Mouse (Mus musculus) mouse embryonic stem cell (cell line): ENCODE measurements around the gene Gm1604a.
"Not testable (repeated sequence)": the region's sequence is repeated elsewhere in the genome, so short reads cannot be mapped to it uniquely, and the experiment has no call there.

Experiments used
- in situ Hi-C, 2 experiments: fragments of 300-500 bp; cut with MboI; formaldehyde crosslinking; loops; 1 replicate in 1 of 2; 3 replicates in 1 of 2; pipeline ENCODE4 v1.14.3; 2019 to 2020; ENCODE audit warnings: low sequenced_read_pairs in 2 of 2, low pct_unique_long_range_greater_than_20kb in 1 of 2, mixed read lengths in 1 of 2; ENCODE audit not compliant: unreplicated experiment in 1 of 2

Gm1604a gene

GRCm38 (mm10) chr17:7030622-7031174 is 5.3 kb downstream of the Gm1604a start:
- in situ Hi-C loops = not testable (repeated sequence)

GRCm38 (mm10) chr17:7033192-7034166 is 8.1 kb downstream of the Gm1604a start:
- in situ Hi-C loops = not testable (repeated sequence)

- in situ Hi-C loops = not testable (repeated sequence)
Measured at GRCm38 (mm10) chr17:7068997-7069539, 43.7 kb downstream of the Gm1604a start.

GRCm38 (mm10) chr17:7069561-7070240 is 44.3 kb downstream of the Gm1604a start:
- in situ Hi-C loops = not testable (repeated sequence)

GRCm38 (mm10) chr17:7074494-7074893 is 49.1 kb downstream of the Gm1604a start:
- in situ Hi-C loops = not testable (repeated sequence)

- in situ Hi-C loops = not testable (repeated sequence)
Measured at GRCm38 (mm10) chr17:7075519-7075918, 50.2 kb downstream of the Gm1604a start.

GRCm38 (mm10) chr17:7079558-7079957 is 54.2 kb downstream of the Gm1604a start:
- in situ Hi-C loops = not testable (repeated sequence)

GRCm38 (mm10) chr17:7084523-7084922 is 59.2 kb downstream of the Gm1604a start:
- in situ Hi-C loops = not testable (repeated sequence)

- in situ Hi-C loops = not testable (repeated sequence)
Measured at GRCm38 (mm10) chr17:7085469-7086168, 60.3 kb downstream of the Gm1604a start.

GRCm38 (mm10) chr17:7086836-7087235 is 61.5 kb downstream of the Gm1604a start:
- in situ Hi-C loops = not testable (repeated sequence)

- in situ Hi-C loops = not testable (repeated sequence)
Measured at GRCm38 (mm10) chr17:7097835-7098519, 72.6 kb downstream of the Gm1604a start.

GRCm38 (mm10) chr17:7099096-7099495 is 73.7 kb downstream of the Gm1604a start:
- in situ Hi-C loops = not testable (repeated sequence)

- in situ Hi-C loops = not testable (repeated sequence)
Measured at GRCm38 (mm10) chr17:7102945-7103344, 77.6 kb downstream of the Gm1604a start.

GRCm38 (mm10) chr17:7111658-7112057 is 86.3 kb downstream of the Gm1604a start:
- in situ Hi-C loops = not testable (repeated sequence)

GRCm38 (mm10) chr17:7116265-7116664 is 90.9 kb downstream of the Gm1604a start:
- in situ Hi-C loops = not testable (repeated sequence)

- in situ Hi-C loops = not testable (repeated sequence)
Measured at GRCm38 (mm10) chr17:7120835-7121234, 95.5 kb downstream of the Gm1604a start.

- in situ Hi-C loops = not testable (repeated sequence)
Measured at GRCm38 (mm10) chr17:7122554-7122953, 97.2 kb downstream of the Gm1604a start.

- in situ Hi-C loops = not testable (repeated sequence)
Measured at GRCm38 (mm10) chr17:7126475-7126874, 101.1 kb downstream of the Gm1604a start.
